Mouse (Mus musculus) monocyte, adult 59 days (primary cell): Measurements from ENCODE around the gene Cdh11. TPM values are rescaled to one million over a fixed set of nuclear protein-coding genes. Genes with fewer than 3 reads are reported as not detected.

Source experiments
- total RNA-seq, 2 experiments: library from RNA; stranded (reverse); gene quantifications; one replicate each; pipeline ENCODE4 v1.2.4; 2023

Gene Cdh11
- total RNA-seq, result 1 to 10 TPM in 1 of 2 experiments, under 1 TPM in 1; 0.24 to 1.0 TPM

GRCm38 (mm10) chr8:102785592-102786416 lies at the start of gene Cdh11:
Cdh11 (minus strand) TSS chr8:102785642.

